Mouse (Mus musculus): Measurements from ENCODE around the gene Apol7a.
"Not testable (repeated sequence)": the region's sequence is repeated elsewhere in the genome, so short reads cannot be mapped to it uniquely, and the experiment has no call there.

Apol7a gene

DNA sequence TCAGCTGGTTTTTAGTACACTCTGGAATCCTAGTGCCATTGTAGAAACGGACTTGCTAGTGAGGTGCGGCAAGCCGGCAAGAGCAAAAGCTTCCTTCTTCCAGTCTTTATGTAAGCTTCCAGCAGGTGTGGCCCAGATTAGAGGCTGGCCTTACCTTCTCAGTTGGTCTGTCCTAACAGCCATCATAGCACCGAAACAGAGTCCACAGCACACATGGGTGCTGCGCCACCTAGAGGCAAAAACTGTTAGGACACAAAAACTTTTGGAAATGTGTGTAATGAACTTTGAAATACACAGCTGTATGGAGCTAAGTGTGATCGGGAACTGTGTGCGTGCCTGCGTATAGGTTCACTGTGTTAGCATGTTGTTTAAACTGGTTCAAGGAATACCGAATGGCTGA is at the start of gene Apol7a:
Gene Apol7a (minus strand): TSS at position 84 of the 400 bp plus-strand sequence.
- DNase-seq (ENCODE audit: low spot score in 2 of 2): not testable (repeated sequence)

DNA sequence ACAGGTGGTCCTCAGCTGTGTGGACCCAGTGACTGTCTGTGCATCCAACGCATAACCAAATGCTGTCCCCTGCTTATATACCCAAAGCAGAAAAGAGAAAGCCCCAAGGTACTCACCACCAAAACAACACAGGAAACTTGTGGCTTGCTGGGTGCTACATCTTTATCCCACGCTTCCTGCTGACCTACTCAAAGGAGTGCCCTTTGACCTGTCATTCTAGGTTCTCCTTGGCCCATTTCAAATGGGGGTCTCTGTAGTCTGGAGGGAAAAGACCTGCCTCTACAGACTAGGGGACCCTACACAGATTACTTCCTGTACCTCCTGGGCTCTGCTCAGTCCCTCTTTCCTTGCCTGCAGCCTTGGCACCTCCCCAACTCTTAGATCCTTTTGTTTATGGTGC is 48.5 kb upstream of the Apol7a start, which contains the start of gene Apol7b:
Gene Apol7b (minus strand): TSS at position 101 of the 400 bp plus-strand sequence.
- DNase-seq (ENCODE audit: low spot score in 2 of 2): not testable (repeated sequence)

DNA sequence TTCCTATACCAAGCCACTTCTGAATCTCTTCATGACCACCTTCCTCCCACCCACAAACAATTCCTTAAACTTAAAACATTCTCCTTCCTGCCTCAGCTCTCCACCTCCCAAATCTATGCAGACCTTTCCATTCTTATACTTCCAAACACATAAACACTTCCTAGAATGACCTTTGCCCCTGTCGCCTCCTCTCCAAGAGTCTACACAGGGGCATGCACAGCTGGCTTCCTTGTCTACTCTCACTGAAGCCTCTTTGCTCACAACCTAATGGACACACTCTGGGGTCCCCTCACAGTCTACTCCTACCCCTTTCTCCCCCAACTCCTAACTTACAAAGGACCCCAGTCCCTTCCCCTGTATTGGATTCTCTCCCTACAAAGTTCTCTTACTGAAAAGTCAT is 46.8 kb upstream of the Apol7a start:
- not testable (repeated sequence) for DNase-seq (ENCODE audit: low spot score in 2 of 2)

DNA sequence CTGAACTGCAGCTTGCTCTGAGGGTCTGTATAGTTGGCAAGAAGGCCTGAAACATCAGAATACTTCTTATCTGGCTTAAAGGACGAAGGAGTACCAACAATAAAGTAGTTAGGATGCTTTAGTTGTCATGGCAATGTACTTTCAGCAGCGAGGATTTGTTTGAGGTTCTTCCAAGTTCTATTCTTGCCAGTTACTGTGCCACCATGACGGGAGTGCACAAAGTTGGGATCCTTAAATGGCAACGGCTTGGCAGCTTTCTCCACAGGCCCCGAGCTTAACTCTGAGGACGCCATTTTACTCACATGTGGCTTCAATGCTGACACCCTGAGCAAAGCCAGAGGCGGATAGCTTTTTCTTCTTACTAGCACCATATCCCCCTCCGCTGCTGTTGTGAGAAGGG is 45.8 kb upstream of the Apol7a start:
- not testable (repeated sequence) for DNase-seq (ENCODE audit: low spot score in 2 of 2)

DNA sequence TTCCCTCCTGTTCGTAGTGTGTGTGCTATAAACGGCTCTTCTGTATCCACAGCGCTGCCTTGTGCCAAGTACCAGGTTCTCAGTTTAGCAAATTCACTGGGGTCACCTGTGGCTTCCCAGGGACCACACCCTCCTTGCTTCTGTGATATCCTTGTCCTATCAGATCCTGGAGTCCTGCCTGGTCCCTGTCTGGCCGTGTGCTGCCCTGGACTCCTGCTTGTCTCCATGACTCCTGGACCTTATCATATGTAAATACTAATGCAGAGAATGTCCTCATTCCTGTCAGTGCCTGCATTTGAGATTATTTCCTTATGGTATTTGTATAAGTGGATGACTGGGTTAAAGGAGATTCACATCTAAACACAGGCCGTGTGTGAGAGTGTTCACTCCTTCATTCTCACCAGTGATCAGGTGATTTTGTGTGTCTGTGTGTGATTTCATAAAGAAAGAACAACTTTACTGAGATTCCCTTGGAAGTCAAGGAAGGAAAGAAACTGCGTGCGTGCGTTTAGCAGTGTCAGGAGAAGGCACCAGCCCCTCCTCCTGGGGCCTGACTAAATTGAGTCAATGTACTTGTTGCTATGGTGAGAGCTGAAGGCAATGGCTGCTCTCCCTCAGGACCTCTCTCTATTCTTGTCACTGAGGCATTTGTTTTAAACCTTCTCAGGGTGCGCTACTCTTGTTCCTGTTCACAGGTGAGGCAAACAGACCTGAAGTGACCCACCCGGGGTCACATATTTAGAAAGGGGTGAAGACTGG is 30.0 kb upstream of the Apol7a start:
- not testable (repeated sequence) for DNase-seq (ENCODE audit: low spot score in 2 of 2)

DNA sequence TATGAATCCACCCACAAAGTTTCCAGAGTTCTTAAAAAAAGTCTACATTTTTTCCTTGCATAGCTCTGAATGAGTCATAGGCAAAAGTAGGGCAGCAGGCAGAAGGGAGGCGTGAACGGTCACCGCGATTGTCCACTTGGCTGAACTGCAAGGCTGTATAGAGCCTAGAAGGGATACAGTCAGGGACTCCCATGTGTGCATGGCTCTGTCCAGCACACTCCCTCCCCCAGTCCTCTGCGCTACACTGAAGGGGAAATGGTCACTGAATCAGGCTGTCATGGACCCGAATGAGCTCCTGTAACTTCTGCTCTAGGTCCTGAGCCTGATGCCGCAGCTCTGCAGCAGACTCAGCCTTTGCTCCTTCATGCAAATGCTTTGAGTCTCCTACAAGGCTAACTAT is 24.0 kb upstream of the Apol7a start:
- DNase-seq (ENCODE audit: low spot score in 2 of 2): not testable (repeated sequence)

DNA sequence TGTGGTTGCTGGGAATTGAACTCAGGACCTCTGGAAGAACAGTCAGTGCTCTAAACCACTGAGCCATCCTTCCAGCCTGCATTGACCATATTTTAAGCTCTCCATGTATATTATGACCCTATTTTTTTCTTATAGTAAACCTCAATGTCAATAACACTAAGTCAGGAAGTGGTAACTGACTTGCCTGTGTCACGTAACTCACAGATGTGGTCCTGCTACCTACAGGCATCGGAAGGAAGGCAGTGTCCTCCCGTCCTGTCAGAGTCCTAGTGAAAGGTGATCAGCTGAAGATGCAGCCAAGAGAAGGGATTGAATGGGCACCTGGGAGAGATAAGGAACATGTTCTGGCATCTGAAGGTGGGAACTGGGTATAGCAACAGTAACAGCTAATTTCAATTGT is 20.7 kb upstream of the Apol7a start:
- not testable (repeated sequence) for DNase-seq (ENCODE audit: low spot score in 2 of 2)

DNA sequence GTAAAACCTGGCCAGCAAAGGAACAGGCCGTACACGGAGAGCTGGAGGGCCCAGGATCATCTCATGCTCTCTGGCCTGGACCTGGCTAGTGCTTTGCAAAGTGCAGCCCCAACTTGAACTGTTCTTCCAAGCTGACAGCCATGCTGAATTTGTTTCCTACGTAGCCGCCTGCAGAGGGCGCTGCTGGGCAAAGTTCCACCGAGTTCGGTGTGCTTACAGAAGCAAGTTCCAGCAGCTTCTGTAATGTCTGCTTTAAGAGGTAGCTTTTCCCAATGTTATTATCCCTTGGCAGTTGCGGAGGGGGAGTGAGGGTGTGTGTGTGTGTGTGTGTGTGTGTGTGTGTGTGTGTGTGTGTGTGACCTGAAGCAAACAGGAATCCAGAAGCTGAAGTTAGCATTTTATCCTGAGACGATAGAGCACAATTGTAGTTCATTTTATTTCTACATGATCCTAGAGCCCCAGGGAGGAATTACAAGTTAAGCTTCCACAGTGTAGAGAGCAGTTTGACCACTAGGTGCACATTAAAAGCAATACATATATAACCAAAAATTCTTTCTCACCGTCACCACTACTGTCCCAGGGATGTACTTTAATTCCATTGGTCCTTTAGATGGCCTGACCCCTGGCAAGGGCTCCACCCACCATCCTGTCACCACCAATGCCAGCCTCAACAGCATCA is 17.9 kb upstream of the Apol7a start:
- not testable (repeated sequence) for DNase-seq (ENCODE audit: low spot score in 2 of 2)

DNA sequence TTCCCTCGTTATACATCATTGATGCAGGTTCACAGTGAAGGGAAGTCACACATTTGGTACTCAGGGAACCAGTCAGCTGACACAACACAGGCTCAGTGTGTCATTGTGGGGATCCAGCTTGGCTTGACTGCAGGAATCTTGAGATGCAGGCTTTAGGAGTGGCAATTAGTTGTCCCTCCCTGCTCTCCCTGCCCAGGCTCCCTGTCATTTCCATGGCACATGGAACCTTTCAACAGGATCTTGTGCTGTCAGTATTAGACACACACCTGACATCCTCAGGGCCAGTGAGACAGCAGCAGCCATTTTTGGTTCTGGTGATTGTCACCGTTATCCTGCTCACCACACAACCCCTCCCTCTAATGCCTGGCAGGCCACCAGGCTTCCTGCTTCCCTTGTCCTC is 16.7 kb upstream of the Apol7a start:
- DNase-seq (ENCODE audit: low spot score in 2 of 2): not testable (repeated sequence)

DNA sequence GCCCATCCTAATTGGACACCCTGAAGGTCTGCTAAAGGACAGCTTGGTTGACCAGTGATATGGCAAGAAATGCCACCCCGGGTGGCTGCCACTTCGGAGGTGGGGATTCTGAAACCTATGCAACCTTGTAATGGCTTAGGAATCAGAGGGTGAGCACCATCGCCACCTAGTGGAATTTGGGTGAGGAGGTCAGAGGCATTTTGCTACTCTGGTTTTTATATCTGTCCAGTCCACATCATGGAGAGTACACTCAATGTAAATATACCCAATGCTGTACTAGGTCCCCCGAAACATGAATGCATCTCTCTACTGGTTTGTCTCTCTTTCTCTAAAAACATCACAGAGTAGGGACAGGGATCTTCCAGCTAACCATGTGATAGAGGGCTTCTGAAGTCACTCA is 13.8 kb upstream of the Apol7a start:
- DNase-seq (ENCODE audit: low spot score in 2 of 2): not testable (repeated sequence)

DNA sequence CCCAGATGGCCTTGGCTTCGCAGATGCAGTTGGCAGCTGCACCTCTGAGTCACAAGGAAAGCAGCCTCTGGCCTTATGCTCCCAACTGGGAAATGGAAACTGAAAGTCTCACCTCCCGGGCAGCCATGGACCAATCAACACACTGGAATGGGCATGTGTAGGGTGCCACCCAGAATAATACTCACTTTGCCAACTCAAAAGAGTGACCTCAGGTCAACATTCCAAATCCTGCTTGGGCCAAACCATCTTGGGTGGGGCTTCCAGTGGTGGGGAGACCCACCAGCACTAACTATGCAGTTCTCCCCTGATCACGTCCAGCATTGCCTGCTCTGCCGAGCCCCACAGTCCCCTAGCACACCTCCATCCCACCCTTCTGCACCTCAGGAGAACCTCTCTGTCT is 12.1 kb upstream of the Apol7a start, which contains the start of gene Apol9a:
Gene Apol9a (minus strand): TSS at position 101 of the 400 bp plus-strand sequence.
- not testable (repeated sequence) for DNase-seq (ENCODE audit: low spot score in 2 of 2)

DNA sequence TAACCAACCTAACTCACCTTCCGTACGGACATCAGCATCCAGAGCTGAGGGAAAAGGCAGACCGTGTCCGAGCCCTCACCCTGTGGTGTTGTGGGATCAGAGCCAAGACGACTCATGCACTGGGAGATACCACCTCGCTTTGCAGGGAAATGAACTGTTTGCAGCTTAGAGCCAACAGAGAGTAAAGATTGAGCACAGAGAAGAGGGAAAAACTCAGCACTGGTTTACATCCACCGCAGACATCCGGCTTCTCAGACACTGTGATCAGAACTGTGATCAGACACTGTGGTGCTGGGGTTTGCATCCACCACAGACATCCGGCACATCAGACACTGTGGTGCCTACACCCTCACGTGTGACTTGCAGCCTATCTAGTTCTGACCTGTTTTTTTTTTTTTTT is 7.5 kb upstream of the Apol7a start:
- DNase-seq (ENCODE audit: low spot score in 2 of 2): peak in 1 of 2 experiments; percentile 33

DNA sequence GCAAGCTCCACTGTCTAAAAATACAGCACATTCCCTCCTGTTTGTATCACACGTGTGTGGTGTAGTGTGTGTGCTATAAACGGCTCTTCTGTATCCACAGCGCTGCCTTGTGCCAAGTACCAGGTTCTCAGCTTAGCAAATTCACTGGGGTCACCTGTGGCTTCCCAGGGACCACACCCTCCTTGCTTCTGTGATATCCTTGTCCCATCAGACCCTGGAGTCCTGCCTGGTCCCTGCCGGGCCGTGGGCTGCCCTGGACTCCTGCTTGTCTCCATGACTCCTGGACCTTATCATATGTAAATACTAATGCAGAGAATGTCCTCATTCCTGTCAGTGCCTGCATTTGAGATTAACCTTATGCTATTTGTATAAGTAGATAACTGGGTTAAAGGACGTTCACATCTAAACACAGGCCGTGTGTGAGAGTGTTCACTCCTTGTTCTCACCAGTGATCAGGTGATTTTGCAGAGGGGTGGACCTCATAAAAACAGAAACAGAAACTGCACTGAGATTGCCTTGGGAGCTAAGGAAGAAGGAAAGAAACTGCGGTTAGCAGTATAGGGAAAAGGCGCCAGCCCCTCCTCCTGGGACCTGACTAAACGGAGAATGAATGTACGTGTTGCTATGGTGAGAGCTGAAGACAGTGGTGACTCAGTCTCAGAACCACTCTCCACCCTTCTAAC is 1.3 kb downstream of the Apol7a start:
- DNase-seq (ENCODE audit: low spot score in 2 of 2): not testable (repeated sequence)

DNA sequence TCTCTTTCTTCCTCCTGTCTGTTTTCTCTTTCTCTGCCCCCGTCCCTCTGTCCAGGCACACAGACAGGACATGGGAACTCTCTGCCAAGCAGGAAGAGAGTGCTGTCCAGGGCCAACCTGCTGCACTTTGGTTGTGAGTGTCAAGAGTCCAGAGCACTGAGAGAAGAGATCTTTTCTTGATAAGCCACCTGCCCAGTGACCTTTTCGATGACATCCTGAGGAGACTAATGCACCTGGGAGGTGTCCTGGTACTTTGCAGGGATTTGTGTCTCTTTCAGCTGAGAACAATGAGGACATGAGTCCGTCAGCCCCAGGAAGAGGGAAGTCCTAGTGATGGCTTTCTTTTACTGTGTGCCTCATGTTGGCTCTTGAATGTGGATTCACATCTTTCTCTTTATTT is 5.1 kb downstream of the Apol7a start:
- DNase-seq (ENCODE audit: low spot score in 2 of 2): not testable (repeated sequence)

DNA sequence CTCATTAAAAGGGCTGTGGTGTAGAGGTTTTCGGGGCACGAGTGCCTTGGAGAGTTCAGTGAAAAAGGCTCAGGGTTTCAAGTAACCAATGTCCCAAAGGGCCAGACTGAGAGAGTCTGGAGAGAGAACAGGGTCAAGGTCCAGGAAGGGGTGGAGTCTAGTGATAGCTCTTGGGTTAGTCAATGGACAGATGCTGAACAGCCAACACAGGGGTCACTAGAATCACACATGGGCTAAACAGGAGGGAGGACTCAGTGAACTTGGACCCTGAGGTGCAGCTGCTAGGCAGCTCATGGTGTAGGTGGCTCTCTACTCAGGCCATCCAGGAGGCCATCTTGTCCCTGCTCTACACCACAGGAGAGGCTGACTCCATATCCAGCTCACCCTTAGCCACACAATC is 11.4 kb downstream of the Apol7a start:
- DNase-seq (ENCODE audit: low spot score in 2 of 2): no peak

DNA sequence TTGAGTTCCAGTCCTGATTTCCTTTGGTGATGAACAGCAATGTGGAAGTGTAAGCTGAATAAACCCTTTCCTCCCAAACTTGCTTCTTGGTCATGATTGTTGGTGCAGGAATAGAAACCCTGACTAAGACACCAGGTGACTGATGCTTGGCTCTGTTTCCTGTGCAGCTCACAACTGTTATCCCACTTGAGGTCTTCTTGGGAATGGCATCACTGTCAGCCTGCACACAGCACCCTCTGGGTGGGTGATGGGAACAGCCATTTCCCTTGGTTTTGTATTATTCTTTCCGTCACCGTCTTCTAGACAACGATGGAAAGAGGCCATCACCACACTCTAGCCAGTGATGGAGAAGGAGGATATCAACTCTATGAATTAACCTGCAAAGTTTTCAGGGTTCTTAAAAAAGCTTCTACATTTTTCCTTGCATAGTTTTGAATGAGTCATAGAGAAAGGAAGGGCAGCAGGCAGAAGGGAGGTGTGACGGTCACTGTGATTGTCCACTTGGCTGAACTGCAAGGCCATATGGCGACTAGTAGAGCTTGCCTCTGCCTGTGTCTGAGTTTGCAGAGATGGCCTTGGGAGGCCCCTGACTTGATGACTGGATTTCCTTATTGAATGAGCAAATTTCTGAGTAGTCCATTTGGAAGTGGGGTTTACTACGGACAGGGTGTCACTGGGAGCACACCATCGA is 14.4 kb downstream of the Apol7a start:
- no peak for DNase-seq (ENCODE audit: low spot score in 2 of 2)

DNA sequence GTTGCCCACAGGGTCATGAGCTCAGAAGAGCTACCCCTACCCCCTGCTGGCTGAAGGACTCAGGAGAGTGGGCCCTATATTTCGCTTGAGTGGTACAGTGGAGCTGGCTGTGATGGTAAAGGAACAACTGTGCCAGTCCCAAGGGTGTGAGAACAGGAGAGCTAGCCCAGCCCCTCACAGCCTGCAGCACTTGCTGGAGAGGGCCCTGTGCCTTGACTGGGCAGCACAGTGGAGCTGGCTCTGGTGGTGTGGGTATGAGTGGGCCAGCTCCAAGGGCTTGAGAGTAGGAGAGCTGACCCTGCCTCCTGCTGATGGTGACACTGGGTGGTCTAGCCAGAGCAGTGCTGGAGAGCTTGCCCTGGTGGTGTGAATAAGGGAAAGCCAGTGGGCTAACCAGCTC is 16.0 kb downstream of the Apol7a start:
- DNase-seq (ENCODE audit: low spot score in 2 of 2): no peak

DNA sequence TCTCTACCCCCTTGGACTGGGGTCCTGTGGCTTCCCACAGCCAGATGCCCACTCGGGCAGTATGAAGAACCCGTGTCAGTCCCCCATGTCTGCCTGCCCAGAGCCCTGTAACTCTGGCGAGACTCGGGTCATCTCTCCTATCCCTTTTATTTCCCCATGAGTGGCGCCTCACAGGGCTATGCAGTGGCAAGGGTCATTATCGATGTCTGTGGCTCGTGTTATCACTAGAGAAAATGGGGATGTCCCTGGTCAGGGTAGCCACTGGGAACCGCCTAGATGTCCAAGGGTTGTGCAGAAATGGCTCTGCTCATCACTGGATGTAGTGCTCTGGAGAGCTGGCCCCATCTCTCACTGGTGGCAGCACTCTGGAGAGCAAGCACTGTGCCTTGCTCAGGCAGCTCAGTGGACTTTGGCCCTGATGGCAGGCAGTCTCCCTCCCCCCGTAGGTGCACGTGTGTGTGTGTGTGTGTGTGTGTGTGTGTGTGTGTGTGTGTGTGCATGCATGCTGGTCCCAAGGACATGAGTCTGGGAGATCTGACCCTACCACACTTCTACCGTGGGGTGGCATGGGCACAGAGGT is 16.5 kb downstream of the Apol7a start:
- no peak for DNase-seq (ENCODE audit: low spot score in 2 of 2)

DNA sequence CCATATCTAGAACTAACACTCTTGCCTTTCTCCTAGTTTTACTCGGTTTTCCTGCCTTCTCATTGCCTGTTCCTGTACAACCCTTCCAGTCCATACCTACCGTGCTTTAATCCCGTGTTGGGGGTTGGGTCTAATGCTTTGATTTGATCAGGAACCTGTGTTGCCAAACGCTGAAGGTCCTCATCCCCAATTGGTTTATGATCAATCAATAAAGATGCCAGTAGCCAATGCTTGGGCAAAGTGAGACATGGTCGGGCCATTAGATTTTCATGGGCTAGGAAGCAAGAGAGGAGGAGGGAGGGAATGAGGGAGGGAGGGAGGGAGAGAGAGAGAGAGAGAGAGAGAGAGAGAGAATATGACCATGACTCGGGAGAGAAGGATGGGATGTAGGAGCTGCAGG is 17.4 kb downstream of the Apol7a start:
- no peak for DNase-seq (ENCODE audit: low spot score in 2 of 2)

DNA sequence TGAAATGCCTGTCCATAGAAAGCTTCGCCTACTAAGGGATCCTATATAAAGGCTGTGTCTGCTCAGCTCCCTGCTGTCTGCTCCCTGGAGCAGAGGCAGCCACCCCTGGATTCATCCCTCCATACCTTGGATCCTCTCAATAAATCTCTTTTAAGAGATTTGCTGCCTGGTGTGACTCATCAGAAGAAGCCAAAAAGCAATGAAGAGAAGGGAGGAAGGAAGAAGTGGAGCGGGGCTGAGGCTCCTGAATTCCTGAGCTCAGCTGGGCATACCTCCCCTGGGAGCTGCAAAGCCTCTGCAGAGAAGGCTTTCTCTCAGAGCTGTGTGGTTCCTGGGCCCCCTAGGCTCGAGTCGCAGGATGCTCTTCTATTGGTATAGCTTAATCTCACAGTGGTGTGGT is 19.0 kb downstream of the Apol7a start:
- DNase-seq (ENCODE audit: low spot score in 2 of 2): no peak

DNA sequence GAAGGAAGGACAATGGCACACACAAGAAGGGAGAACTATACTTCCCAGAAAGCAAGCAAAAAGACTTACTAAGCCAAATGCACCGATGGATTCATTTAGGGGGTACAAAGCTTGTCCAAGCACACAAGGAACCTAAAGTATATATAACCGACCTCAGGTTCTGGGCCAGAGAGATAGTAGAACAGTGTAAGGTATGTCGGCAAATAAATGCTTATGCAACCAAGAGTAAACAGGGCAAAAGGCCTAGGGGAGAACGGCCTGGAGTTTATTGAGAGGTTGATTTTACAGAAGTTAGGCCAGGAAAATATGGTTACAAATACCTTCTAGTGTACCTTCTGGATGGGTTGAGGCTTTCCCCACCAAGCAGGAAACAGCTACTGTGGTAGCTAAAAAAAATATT is 21.5 kb downstream of the Apol7a start:
- DNase-seq (ENCODE audit: low spot score in 2 of 2): no peak

DNA sequence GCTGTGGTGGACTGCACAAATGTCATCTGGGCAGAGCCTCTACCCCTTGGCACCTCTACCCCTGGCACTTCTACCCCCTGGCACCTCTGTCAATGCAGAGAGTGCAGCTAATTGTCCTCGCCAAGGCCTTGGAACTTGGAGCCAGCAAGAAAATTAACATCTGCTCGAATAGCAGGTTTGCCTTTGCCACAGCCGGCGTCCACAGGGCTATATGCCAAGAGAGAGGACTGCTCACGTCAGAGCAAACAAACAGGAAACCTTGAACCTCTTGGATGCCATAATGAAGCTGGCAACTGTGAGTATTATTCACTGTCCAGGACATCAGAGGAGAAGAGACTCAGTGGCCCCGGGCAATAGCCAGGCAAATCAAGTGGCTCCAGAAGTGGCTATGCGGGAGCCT is 22.0 kb downstream of the Apol7a start:
- no peak for DNase-seq (ENCODE audit: low spot score in 2 of 2)
